Mouse (Mus musculus): ENCODE data around the gene Hamp. TPM values are rescaled to one million over a fixed set of nuclear protein-coding genes. Genes with fewer than 3 reads are reported as not detected.

Hamp gene
- polyA plus RNA-seq, 1 experiment from 2014 or later: not detected

GRCm38 (mm10) chr7:30904042-30904441 lies 39.8 kb downstream of the Hamp start:
- Histone ChIP-seq H3K4me2 (ENCODE audit: low read depth, low read length) (no peak overlapping the region), H3K36me3 (ENCODE audit: control insufficient read depth, insufficient read depth) (no peaks in the 10 kb centered on the region), H3K4me3 (ENCODE audit: low read length) (no peak overlapping the region), H3K9ac (ENCODE audit: low read length) (no peak overlapping the region), H3K9me3 (replicated peaks; ENCODE audit: control insufficient read depth, low read length) (no peaks in the 10 kb centered on the region), H3K4me1 (ENCODE audit: control insufficient read depth, insufficient read depth, low read length) (no peaks in the 10 kb centered on the region), H3K27ac (ENCODE audit: low read length) (no peak overlapping the region), H3K27me3 (ENCODE audit: control insufficient read depth, insufficient read depth, low read length) (peaks cover 18% of the 10 kb centered on the region)
- 35% methylated on average over 4 of the region's 4 CpGs for WGBS
- ATAC-seq (replicated peaks; ENCODE audit: extremely low read depth, insufficient read depth, low FRiP score): no peak

GRCm38 (mm10) chr7:30895217-30895616 lies 48.6 kb downstream of the Hamp start:
- H3K4me3 ChIP-seq (ENCODE audit: low read length): no peak overlapping the region
- H3K27me3 ChIP-seq (ENCODE audit: control insufficient read depth, insufficient read depth, low read length): peaks cover 3% of the 10 kb centered on the region; the same call in 1 of the 2 replicates
- no peak overlapping the region for H3K27ac ChIP-seq (ENCODE audit: low read length)
- H3K36me3 ChIP-seq (ENCODE audit: control insufficient read depth, insufficient read depth): no peaks in the 10 kb centered on the region
- H3K4me2 ChIP-seq (ENCODE audit: low read depth, low read length): no peak overlapping the region
- no peak for ATAC-seq (replicated peaks; ENCODE audit: extremely low read depth, insufficient read depth, low FRiP score)
- H3K9me3 ChIP-seq (replicated peaks; ENCODE audit: control insufficient read depth, low read length): no peaks in the 10 kb centered on the region
- WGBS: 74% methylated on average over 3 of the region's 3 CpGs
- 0 out of 2 replicates have a peak, but pooled peaks cover 3% of the 10 kb centered on the region for H3K4me1 ChIP-seq (ENCODE audit: control insufficient read depth, insufficient read depth, low read length)
- H3K9ac ChIP-seq (ENCODE audit: low read length): no peak overlapping the region

GRCm38 (mm10) chr7:30892515-30892914 lies 51.3 kb downstream of the Hamp start:
- Histone ChIP-seq H3K27ac (ENCODE audit: low read length) (no peak overlapping the region), H3K4me1 (ENCODE audit: control insufficient read depth, insufficient read depth, low read length) (0 out of 2 replicates have a peak, but pooled peaks cover 3% of the 10 kb centered on the region), H3K4me3 (ENCODE audit: low read length) (no peak overlapping the region), H3K36me3 (ENCODE audit: control insufficient read depth, insufficient read depth) (no peaks in the 10 kb centered on the region), H3K27me3 (ENCODE audit: control insufficient read depth, insufficient read depth, low read length) (no peaks in the 10 kb centered on the region), H3K9me3 (replicated peaks; ENCODE audit: control insufficient read depth, low read length) (no peaks in the 10 kb centered on the region), H3K9ac (ENCODE audit: low read length) (no peak overlapping the region), H3K4me2 (ENCODE audit: low read depth, low read length) (no peak overlapping the region)
- no peak for ATAC-seq (replicated peaks; ENCODE audit: extremely low read depth, insufficient read depth, low FRiP score)
- 55% methylated on average over 3 of the region's 3 CpGs for WGBS

Other genes with a start within 250 kb of the Hamp start
- gene 2200002J24Rik, start 245.1 kb downstream of the Hamp start, polyA plus RNA-seq (2015; fragmentation: Nextera tagmentation; extraction: Ambion mirVana): 1.0 and 1.8 TPM in 2 replicates
- 0.37 and 0.39 TPM in 2 replicates for gene Atp4a, start 231.8 kb downstream of the Hamp start, polyA plus RNA-seq (2015; fragmentation: Nextera tagmentation; extraction: Ambion mirVana)
- 197 and 203 TPM in 2 replicates for gene Tmem147, start 214.5 kb downstream of the Hamp start, polyA plus RNA-seq (2015; fragmentation: Nextera tagmentation; extraction: Ambion mirVana)
- gene Gapdhs, start 200.4 kb downstream of the Hamp start, polyA plus RNA-seq (2015; fragmentation: Nextera tagmentation; extraction: Ambion mirVana): 0.21 and 0.47 TPM in 2 replicates
- 1.6 and 1.8 TPM in 2 replicates for gene Sbsn, start 192.6 kb downstream of the Hamp start, polyA plus RNA-seq (2015; fragmentation: Nextera tagmentation; extraction: Ambion mirVana)
- 5.2 and 5.9 TPM in 2 replicates for gene Dmkn, start 180.3 kb downstream of the Hamp start, polyA plus RNA-seq (2015; fragmentation: Nextera tagmentation; extraction: Ambion mirVana)
- gene Krtdap, start 156.1 kb downstream of the Hamp start, polyA plus RNA-seq (2015; fragmentation: Nextera tagmentation; extraction: Ambion mirVana): 2.0 and 2.7 TPM in 2 replicates
- gene Ffar2, start 120.3 kb downstream of the Hamp start, polyA plus RNA-seq (2015; fragmentation: Nextera tagmentation; extraction: Ambion mirVana): 0.26 and 0.45 TPM in 2 replicates
- 0.10 TPM in 1 of 2 replicates, not detected in the other for gene Ffar3, start 87.9 kb downstream of the Hamp start, polyA plus RNA-seq (2015; fragmentation: Nextera tagmentation; extraction: Ambion mirVana)
- gene Ffar1, start 82.5 kb downstream of the Hamp start, polyA plus RNA-seq (2015; fragmentation: Nextera tagmentation; extraction: Ambion mirVana): 0.04 TPM in 1 of 2 replicates, not detected in the other
- 0.14 and 0.24 TPM in 2 replicates for gene Cd22, start 63.7 kb downstream of the Hamp start, polyA plus RNA-seq (2015; fragmentation: Nextera tagmentation; extraction: Ambion mirVana)
- gene Mag, start 29.2 kb downstream of the Hamp start, polyA plus RNA-seq (2015; fragmentation: Nextera tagmentation; extraction: Ambion mirVana): 0.24 TPM in 1 of 2 replicates, not detected in the other
- gene Hamp2, start 19.4 kb downstream of the Hamp start, polyA plus RNA-seq (2015; fragmentation: Nextera tagmentation; extraction: Ambion mirVana): not detected in 2 replicates
- gene Usf2, start 12.8 kb upstream of the Hamp start, polyA plus RNA-seq (2015; fragmentation: Nextera tagmentation; extraction: Ambion mirVana): 15.5 and 16.6 TPM in 2 replicates
- gene Lsr, start 29.4 kb upstream of the Hamp start, polyA plus RNA-seq (2015; fragmentation: Nextera tagmentation; extraction: Ambion mirVana): 10.8 and 14.5 TPM in 2 replicates
- gene Fam187b, start 29.8 kb upstream of the Hamp start, polyA plus RNA-seq (2015; fragmentation: Nextera tagmentation; extraction: Ambion mirVana): 0.70 and 0.90 TPM in 2 replicates
- 44.7 and 46.7 TPM in 2 replicates for gene Fxyd5, start 98.4 kb upstream of the Hamp start, polyA plus RNA-seq (2015; fragmentation: Nextera tagmentation; extraction: Ambion mirVana)
- 1.1 TPM in 2 replicates for gene Fxyd7, start 107.4 kb upstream of the Hamp start, polyA plus RNA-seq (2015; fragmentation: Nextera tagmentation; extraction: Ambion mirVana)
- 1,006 and 1,110 TPM in 2 replicates for gene Fxyd1, start 113.2 kb upstream of the Hamp start, polyA plus RNA-seq (2015; fragmentation: Nextera tagmentation; extraction: Ambion mirVana)
- gene Lgi4, start 115.3 kb upstream of the Hamp start, polyA plus RNA-seq (2015; fragmentation: Nextera tagmentation; extraction: Ambion mirVana): 0.09 and 0.11 TPM in 2 replicates
- 8.0 and 10.1 TPM in 2 replicates for gene Fxyd3, start 132.7 kb upstream of the Hamp start, polyA plus RNA-seq (2015; fragmentation: Nextera tagmentation; extraction: Ambion mirVana)
- gene Hpn, start 171.3 kb upstream of the Hamp start, polyA plus RNA-seq (2015; fragmentation: Nextera tagmentation; extraction: Ambion mirVana): 2.6 and 3.1 TPM in 2 replicates
- 2.8 and 3.5 TPM in 2 replicates for gene Scn1b, start 183.0 kb upstream of the Hamp start, polyA plus RNA-seq (2015; fragmentation: Nextera tagmentation; extraction: Ambion mirVana)
- gene Gramd1a, start 211.9 kb upstream of the Hamp start, polyA plus RNA-seq (2015; fragmentation: Nextera tagmentation; extraction: Ambion mirVana): 53.1 and 58.0 TPM in 2 replicates